Mouse (Mus musculus): Measurements from ENCODE around the gene Mier1. TPM values are rescaled to one million over a fixed set of nuclear protein-coding genes. Genes with fewer than 3 reads are reported as not detected.
"Not testable (repeated sequence)": the region's sequence is repeated elsewhere in the genome, so short reads cannot be mapped to it uniquely, and the experiment has no call there.

The Mier1 gene
- polyA plus RNA-seq, 2 experiments, result 13.8 to 20.5 TPM

DNA sequence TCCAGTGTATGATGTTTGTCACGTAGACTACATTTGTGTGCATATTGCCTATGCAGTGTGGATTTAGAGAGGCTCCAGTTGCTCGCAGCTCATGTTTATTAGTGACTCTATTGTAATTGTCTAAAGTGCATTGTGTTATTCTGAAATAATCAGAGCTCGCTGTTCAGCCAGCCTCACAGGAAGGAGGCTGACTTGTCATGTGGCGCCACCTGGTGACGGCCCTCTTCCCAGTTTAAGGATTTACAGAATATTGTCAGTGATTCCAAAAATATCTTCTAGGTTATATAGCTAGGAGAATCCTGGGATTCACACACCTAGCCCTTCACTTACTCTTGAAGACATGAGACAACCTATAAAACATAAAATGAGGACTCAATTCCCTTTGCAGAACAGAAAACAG lies 32.1 kb downstream of the Mier1 start:
- 49% methylated on average over 5 of the region's 5 CpGs for WGBS (ENCODE audit: insufficient replicate concordance)
- Histone ChIP-seq H3K27me3 (ENCODE audit: control insufficient read depth, insufficient read depth, low read length) (no peaks in the 10 kb centered on the region), H3K36me3 (replicated peaks; ENCODE audit: control insufficient read depth, insufficient read depth, low read depth) (peaks cover 81% of the 10 kb centered on the region)

DNA sequence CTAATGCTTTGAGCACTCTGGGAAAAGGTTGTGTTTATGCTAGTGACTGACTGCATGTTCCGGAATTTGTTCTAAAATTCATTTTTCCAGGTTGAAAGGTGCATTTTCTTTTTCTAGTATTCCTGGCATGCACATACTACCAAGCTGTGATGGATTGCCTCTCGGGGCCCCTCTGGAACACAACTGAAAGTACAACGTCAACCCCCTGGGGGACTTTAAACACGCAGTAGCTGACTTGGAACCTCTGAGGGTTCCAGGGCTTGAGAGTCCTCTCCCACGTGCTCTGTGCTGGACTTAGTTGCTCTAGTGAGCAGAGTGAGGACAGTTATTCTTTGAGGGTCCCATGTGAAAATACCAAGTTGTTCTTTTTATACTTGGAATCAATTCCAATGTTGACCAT lies 37.8 kb downstream of the Mier1 start:
- H3K9me3 ChIP-seq (ENCODE audit: control insufficient read depth, low read length), result no peaks in the 10 kb centered on the region
- no peak overlapping the region for H3K4me3 ChIP-seq (ENCODE audit: insufficient read depth in 1 of 2, low read depth in 2 of 2, low read length in 2 of 2)
- 90% methylated on average over 5 of the region's 5 CpGs for WGBS (ENCODE audit: insufficient replicate concordance)
- H3K27ac ChIP-seq, result no peak overlapping the region
- ATAC-seq (ENCODE audit: insufficient read depth), result no peak
- H3K4me2 ChIP-seq (ENCODE audit: low read depth), result no peak overlapping the region
- H3K27me3 ChIP-seq (ENCODE audit: control insufficient read depth, insufficient read depth, low read length), result no peaks in the 10 kb centered on the region
- no peak overlapping the region for H3K9ac ChIP-seq (replicated peaks)
- TF ChIP-seq CTCF (IDR thresholded peaks at IDR 0.05; ENCODE audit: low read depth), result no peak
- no peak for TF ChIP-seq EP300 (IDR thresholded peaks at IDR 0.05; ENCODE audit: low read depth)
- DNase-seq (ENCODE audit: low read depth in 3 of 3, low spot score in 3 of 3), result no peak
- peaks cover 78% of the 10 kb centered on the region for H3K36me3 ChIP-seq (replicated peaks; ENCODE audit: control insufficient read depth, insufficient read depth, low read depth)
- no peaks in the 10 kb centered on the region for H3K4me1 ChIP-seq (replicated peaks; ENCODE audit: control insufficient read depth in 2 of 2, insufficient read depth in 2 of 2, low read length in 1 of 2)

More for the DNA sequence above, 32.1 kb downstream of the Mier1 start:
- ATAC-seq (ENCODE audit: insufficient read depth) (peak; percentile 41; the same call in 1 of the 2 replicates), DNase-seq (ENCODE audit: low read depth in 3 of 3, low spot score in 3 of 3) (peak; percentile 22 to 37 (median 24))
- no peak overlapping the region for H3K4me3 ChIP-seq (ENCODE audit: insufficient read depth in 1 of 2, low read depth in 2 of 2, low read length in 2 of 2)
- no peak overlapping the region for H3K4me2 ChIP-seq (ENCODE audit: low read depth)
- H3K4me1 ChIP-seq (replicated peaks; ENCODE audit: control insufficient read depth in 2 of 2, insufficient read depth in 2 of 2, low read length in 1 of 2), result no peaks in the 10 kb centered on the region
- TF ChIP-seq CTCF (IDR thresholded peaks at IDR 0.05; ENCODE audit: low read depth) (peak; percentile 85), EP300 (IDR thresholded peaks at IDR 0.05; ENCODE audit: low read depth) (no peak)
- no peak overlapping the region for H3K27ac ChIP-seq
- no peaks in the 10 kb centered on the region for H3K9me3 ChIP-seq (ENCODE audit: control insufficient read depth, low read length)
- no peak overlapping the region for H3K9ac ChIP-seq (replicated peaks)

DNA sequence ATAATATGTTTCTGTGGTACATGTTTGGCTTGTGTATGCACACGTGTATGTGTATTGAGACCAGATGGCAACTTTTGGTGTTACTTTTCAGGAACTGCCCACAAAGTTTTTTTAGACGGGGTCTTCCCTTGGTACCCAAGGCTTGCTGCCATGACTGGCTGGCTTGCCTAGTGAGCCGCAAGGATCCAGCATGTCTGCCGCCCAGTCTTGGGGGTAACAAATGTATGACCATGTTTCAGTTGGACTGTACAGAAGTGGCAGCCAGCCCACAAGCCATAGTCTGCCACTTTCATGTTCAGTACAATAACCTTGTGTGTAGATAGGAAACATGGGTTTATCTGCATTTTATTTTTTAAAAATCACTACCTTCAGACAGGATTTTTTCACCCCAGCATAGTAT lies 44.6 kb downstream of the Mier1 start:
- ATAC-seq (ENCODE audit: insufficient read depth), result no peak

DNA sequence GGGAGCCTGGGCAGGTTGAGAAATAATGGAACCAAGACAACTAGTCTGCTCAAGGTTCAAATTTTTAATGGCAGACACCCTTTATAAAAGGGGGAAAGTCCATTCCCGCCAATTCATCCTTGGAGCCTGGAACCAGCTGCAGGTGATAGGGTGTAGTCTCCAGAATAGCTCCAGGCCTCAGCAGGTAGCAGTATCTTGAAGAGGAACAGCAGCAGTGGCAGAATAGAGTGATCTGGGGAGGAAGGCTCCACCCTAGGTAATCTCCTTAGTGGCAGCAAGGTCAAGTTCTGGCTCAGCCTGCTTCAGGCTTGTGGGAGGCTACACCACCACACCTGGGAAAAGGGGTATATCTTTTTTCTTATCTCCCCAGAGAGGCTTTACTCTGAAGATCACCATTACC lies 52.0 kb downstream of the Mier1 start:
- H3K36me3 ChIP-seq (replicated peaks; ENCODE audit: control insufficient read depth, insufficient read depth, low read depth), result peaks cover 23% of the 10 kb centered on the region
- not testable (repeated sequence) for ATAC-seq (ENCODE audit: insufficient read depth); H3K9me3 ChIP-seq (ENCODE audit: control insufficient read depth, low read length)

More for the DNA sequence above, 44.6 kb downstream of the Mier1 start:
- H3K9ac ChIP-seq (replicated peaks), result no peak overlapping the region
- H3K36me3 ChIP-seq (replicated peaks; ENCODE audit: control insufficient read depth, insufficient read depth, low read depth), result peaks cover 74% of the 10 kb centered on the region
- no peaks in the 10 kb centered on the region for H3K27me3 ChIP-seq (ENCODE audit: control insufficient read depth, insufficient read depth, low read length)
- no peaks in the 10 kb centered on the region for H3K4me1 ChIP-seq (replicated peaks; ENCODE audit: control insufficient read depth in 2 of 2, insufficient read depth in 2 of 2, low read length in 1 of 2)
- no peak overlapping the region for H3K27ac ChIP-seq
- TF ChIP-seq CTCF (IDR thresholded peaks at IDR 0.05; ENCODE audit: low read depth) (no peak), EP300 (IDR thresholded peaks at IDR 0.05; ENCODE audit: low read depth) (no peak)
- DNase-seq (ENCODE audit: low read depth in 3 of 3, low spot score in 3 of 3), result no peak
- no peaks in the 10 kb centered on the region for H3K9me3 ChIP-seq (ENCODE audit: control insufficient read depth, low read length)
- no peak overlapping the region for H3K4me3 ChIP-seq (ENCODE audit: insufficient read depth in 1 of 2, low read depth in 2 of 2, low read length in 2 of 2)
- 85% methylated on average over 4 of the region's 4 CpGs for WGBS (ENCODE audit: insufficient replicate concordance)
- H3K4me2 ChIP-seq (ENCODE audit: low read depth), result no peak overlapping the region

DNA sequence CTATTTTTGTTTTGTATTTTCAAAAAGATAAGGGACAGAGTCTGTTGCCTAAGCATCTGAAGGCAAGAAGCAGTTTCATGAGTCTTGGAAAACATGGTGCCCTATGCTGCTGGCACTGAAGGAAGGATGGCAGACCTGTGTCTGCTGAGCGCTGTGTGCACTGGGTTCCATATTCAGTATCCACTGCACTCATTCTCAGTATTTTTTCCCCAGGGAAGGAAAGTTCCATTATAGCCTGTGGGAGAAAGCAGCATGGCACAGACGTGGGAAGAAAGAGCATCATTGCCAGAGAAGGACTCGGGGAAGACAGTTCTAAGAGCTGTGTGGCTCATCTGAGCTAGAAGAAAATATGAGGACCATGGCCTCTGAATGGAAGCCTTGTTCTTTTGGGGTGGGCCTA lies 57.1 kb downstream of the Mier1 start:
- Histone ChIP-seq H3K36me3 (replicated peaks; ENCODE audit: control insufficient read depth, insufficient read depth, low read depth) (peaks cover 3% of the 10 kb centered on the region), H3K4me1 (replicated peaks; ENCODE audit: control insufficient read depth in 2 of 2, insufficient read depth in 2 of 2, low read length in 1 of 2) (no peaks in the 10 kb centered on the region), H3K9ac (replicated peaks) (no peak overlapping the region), H3K27me3 (ENCODE audit: control insufficient read depth, insufficient read depth, low read length) (no peaks in the 10 kb centered on the region), H3K9me3 (ENCODE audit: control insufficient read depth, low read length) (no peaks in the 10 kb centered on the region), H3K4me2 (ENCODE audit: low read depth) (no peak overlapping the region), H3K27ac (no peak overlapping the region), H3K4me3 (ENCODE audit: insufficient read depth in 1 of 2, low read depth in 2 of 2, low read length in 2 of 2) (no peak overlapping the region)
- ATAC-seq (ENCODE audit: insufficient read depth) (no peak), DNase-seq (ENCODE audit: low read depth in 3 of 3, low spot score in 3 of 3) (no peak)
- WGBS (ENCODE audit: insufficient replicate concordance), result 85% methylated on average over 3 of the region's 3 CpGs
- TF ChIP-seq CTCF (IDR thresholded peaks at IDR 0.05; ENCODE audit: low read depth) (no peak), EP300 (IDR thresholded peaks at IDR 0.05; ENCODE audit: low read depth) (no peak)

More for the DNA sequence above, 52.0 kb downstream of the Mier1 start:
- H3K27me3 ChIP-seq (ENCODE audit: control insufficient read depth, insufficient read depth, low read length); H3K4me3 ChIP-seq (ENCODE audit: insufficient read depth in 1 of 2, low read depth in 2 of 2, low read length in 2 of 2); H3K9ac ChIP-seq (replicated peaks); DNase-seq (ENCODE audit: low read depth in 3 of 3, low spot score in 3 of 3); H3K4me1 ChIP-seq (replicated peaks; ENCODE audit: control insufficient read depth in 2 of 2, insufficient read depth in 2 of 2, low read length in 1 of 2); H3K27ac ChIP-seq; H3K4me2 ChIP-seq (ENCODE audit: low read depth): not testable (repeated sequence)
- 78% methylated on average over 1 of the region's 1 CpGs for WGBS (ENCODE audit: insufficient replicate concordance)
